14 mouse cellular contexts compared by ENCODE assay signal in genomic region chr16:52146976-52147696, GRCm38 (mm10).
DNase-seq lines count a peak whose midpoint lies in the region; ATAC-seq lines count a peak whose summit lies in the region.
"Had no signal": no experiment of that assay in that cellular context is flagged by ENCODE, and none has a peak within 500 bp of the region (broad histone marks: within the 10 kb centered on the region; RNA-seq: fewer than 3 reads in every experiment).

No protein-coding gene starts in this region.

- ATAC-seq in activated CD4-positive, CD25-positive, alpha-beta regulatory T cell, adult 4 months, result peak; percentile 85

- DNase-seq in A20 (ENCODE audit: low read depth, low spot score), result peak; percentile 87
- peak; percentile 69 to 70 for DNase-seq in B cell, adult 2 months
- DNase-seq in spleen, adult 12 weeks (ENCODE audit: low spot score), result peak; percentile 34
- DNase-seq in retina, postnatal 1 day, result no peak
- no peak for DNase-seq in heart, postnatal 14 days
- no peak for DNase-seq in thymus, postnatal 4 days
- DNase-seq: cerebellum, postnatal 10 days; gastrocnemius, postnatal 25 days; heart, postnatal 10 days; kidney, adult 18-20 months; kidney, postnatal 14 days; layer of hippocampus, adult 9-11 months; right cerebral cortex, postnatal 14 days had no signal

- intact Hi-C loops in heart, postnatal 14 days (cut with DNase I), result no loop called here

Comparison
In these comparisons a context has a peak if more than half of its experiments do, and no peak if none do; other contexts are left out.
1. DNase-seq: peak in A20 (single experiment), B cell, adult 2 months (2 of 2) and spleen, adult 12 weeks (single experiment); none in retina, postnatal 1 day (single experiment), heart, postnatal 14 days (0 of 2) and thymus, postnatal 4 days (single experiment).